Mouse (Mus musculus): Measurements from ENCODE around the gene Gm20605.
"Not testable (repeated sequence)": the region's sequence is repeated elsewhere in the genome, so short reads cannot be mapped to it uniquely, and the experiment has no call there.

The Gm20605 gene

GRCm38 (mm10) chr5:137613076-137613475 is 15.9 kb upstream of the Gm20605 start:
- no peak for DNase-seq (ENCODE audit: low read depth, low spot score)

GRCm38 (mm10) chr5:137613550-137613949 is 15.4 kb upstream of the Gm20605 start, which contains the start of gene Pcolce:
Gene Pcolce (minus strand): TSS chr5:137613784.
- DNase-seq (ENCODE audit: low read depth, low spot score), result no peak

DNA sequence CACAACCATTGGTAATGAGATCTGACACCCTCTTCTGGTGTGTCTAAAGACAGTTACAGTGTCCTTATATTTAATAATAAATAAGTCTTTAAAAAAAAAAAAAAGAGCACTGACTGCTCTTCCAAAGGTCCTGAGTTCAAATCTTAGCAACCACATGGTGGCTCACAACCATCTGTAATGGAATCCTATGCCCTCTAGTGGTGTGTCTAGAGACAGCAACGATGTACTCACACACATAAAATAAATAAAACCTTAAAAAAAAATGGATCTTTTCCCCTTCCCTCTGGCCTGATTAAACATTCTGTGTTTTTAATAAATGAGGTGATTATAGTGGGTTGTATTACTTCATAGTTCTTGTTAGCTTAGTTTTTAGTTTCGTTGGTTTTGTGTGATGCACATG is 14.1 kb upstream of the Gm20605 start:
- DNase-seq (ENCODE audit: low read depth, low spot score), result not testable (repeated sequence)

GRCm38 (mm10) chr5:137615347-137615746 is 13.6 kb upstream of the Gm20605 start:
- DNase-seq (ENCODE audit: low read depth, low spot score), result no peak

DNA sequence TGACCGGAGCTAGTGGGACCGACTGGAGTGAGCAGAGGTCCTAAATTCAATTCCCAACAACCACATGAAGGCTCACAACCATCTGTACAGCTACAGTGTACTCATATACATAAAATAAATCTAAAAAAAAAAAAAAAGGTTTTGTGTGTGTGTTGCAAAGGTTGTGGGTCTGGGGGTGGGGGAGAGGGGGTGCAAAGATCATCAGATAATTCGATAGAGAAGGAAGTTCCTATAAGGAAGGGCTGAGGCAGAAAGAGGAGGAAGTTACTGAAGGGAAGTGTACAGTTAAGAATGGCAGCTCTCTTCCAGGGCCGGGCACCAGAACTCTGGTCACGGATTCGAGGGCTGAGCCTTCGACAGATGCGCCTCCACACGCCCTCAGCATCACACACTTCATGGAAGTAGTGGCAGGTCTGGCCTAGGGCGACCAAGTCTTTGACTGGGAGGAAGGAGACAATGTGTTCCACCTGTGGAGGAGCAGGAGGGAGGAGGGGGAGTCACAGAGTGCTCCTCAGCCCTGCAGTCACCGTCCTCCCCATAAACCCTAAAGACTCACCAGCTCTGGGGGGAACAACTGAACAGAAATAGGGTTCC is 4.9 kb upstream of the Gm20605 start:
- no peak for DNase-seq (ENCODE audit: low read depth, low spot score)

DNA sequence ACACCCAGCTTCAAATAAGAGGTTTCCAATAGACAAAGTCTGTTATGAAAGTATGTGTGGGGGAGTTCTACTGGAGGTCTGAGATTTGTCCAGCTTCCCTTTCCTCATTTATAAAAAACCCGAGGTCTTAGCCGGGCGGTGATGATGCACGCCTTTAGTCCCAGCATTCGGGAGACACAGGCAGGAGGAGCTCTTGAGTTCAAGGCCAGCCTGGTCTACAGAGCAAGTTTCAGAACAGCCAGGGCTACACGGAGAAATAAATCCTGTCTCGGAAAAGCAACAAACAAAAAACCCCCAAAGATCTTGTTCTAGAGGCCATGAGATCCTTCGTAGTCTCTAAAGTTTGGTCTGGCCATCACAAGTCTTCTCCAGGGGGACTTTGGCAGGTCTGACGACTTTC is 984 bp upstream of the Gm20605 start:
- DNase-seq (ENCODE audit: low read depth, low spot score), result no peak

DNA sequence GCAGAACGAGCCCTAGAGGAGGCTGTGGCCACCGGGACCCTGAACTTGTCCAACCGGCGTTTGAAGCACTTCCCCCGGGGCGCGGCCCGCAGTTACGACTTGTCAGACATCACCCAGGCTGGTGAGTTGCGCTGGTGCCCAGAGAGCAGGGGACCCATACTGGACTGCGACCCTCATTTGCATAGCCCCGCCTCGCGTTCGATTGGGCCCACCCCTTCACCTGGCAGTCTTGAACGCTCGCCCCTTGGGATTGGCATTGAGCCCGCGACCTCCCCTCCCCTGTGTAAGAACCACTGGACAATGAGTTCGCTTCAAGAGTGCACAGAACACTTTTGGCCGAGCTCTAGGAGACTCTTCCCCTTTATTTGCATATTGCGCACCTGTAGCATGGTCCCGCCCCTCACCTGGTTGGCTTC is 339 bp downstream of the Gm20605 start:
- DNase-seq (ENCODE audit: low read depth, low spot score), result no peak

- DNase-seq (ENCODE audit: low read depth, low spot score), result no peak
These were observed 1.1 kb downstream of the Gm20605 start for GRCm38 (mm10) chr5:137629906-137630545.

GRCm38 (mm10) chr5:137630602-137631001 is 1.6 kb downstream of the Gm20605 start:
- DNase-seq (ENCODE audit: low read depth, low spot score), result no peak

- DNase-seq (ENCODE audit: low read depth, low spot score), result no peak
These were observed 2.2 kb downstream of the Gm20605 start for GRCm38 (mm10) chr5:137631171-137631570.

DNA sequence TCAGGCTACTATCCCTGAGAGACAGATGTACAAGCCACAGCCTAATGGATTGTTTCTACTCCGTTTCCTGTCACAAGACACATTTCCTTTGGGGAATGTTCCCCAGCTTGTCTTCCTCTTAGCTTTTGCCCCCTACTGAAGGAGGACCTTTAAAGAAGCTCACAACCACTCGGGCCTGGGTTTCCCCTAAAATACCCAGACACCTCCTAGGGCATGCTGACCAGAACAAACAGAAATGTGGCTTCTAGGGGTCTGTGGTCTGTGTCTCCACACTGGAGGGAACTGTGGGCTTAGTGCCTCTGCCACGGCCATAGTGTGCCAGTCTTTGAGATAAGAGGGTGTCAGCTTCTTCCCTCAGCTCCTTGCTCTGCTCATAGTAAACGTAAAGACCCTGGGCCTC is 2.6 kb downstream of the Gm20605 start:
- DNase-seq (ENCODE audit: low read depth, low spot score), result no peak

- DNase-seq (ENCODE audit: low read depth, low spot score), result no peak
These were observed 4.6 kb downstream of the Gm20605 start for GRCm38 (mm10) chr5:137633397-137634084.

- DNase-seq (ENCODE audit: low read depth, low spot score), result no peak
These were observed 10.5 kb downstream of the Gm20605 start for GRCm38 (mm10) chr5:137639472-137639871.

DNA sequence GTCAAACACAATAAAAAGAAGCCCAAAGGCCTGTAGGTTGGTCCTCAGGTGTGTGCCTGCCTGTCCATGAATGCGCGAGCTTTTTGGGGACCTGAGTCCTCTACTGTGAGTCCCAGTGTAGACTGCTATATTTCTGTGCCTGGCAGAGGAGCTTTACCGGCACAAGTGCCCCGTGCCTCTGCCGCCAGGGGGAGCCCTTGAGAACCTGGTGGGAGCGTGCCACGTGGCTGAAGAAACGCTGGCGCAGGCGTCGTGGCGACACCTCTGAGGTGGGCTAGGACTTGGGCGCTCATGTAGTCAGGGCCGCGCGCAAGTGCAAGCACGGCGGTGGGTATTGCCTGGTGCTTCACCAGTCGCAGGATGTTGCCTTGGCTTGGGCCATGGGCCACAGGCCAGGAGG is 12.1 kb downstream of the Gm20605 start, which contains the start of gene Sap25:
TSS of gene Sap25 (plus strand) at position 281 of the 400 bp plus-strand sequence.
- DNase-seq (ENCODE audit: low read depth, low spot score), result no peak

- DNase-seq (ENCODE audit: low read depth, low spot score), result no peak
These were observed 13.9 kb downstream of the Gm20605 start for GRCm38 (mm10) chr5:137642886-137643285.

DNA sequence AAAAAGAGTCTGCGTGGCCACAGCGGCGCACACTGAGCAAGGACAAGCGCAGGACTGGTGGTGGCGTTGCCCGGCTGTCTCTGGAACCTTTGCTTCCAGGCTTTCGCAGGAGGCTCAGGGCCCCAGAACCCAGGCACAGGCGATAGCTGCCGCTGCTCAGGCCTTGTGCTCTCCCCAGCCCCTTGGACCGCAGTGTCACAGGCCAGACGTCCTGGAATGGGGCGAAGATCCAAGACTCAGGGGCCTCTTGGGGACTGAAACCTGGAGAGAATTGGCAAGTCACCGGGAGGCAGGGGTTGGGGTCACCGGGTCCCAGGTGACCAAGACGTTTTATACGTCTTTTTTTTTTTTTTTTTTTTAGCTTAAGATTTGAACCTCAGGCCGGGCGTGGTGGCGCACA is 15.5 kb downstream of the Gm20605 start:
- no peak for DNase-seq (ENCODE audit: low read depth, low spot score)

GRCm38 (mm10) chr5:137645091-137645651 is 16.2 kb downstream of the Gm20605 start:
- DNase-seq (ENCODE audit: low read depth, low spot score), result no peak

DNA sequence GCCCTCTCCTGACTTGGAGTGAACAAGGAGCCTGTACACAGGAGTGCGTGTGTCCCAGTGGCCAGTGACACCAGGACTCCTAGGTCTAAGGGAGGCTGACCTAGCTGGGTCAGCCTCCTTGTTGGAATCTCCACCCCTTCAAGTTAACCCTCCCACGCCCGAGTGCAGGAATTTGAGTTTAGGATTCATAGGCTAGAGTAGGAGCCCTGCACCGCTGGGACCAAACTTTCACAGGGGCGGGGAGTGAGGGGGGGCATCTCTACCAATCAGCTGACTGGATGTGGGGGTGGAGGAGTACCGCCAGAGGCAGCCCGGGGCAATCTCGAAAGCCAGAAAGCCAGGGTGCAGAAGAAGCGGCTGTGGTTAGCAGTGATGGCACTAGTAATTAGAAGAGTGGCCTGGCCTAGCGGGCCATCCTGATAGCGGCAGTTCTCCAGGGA is 16.7 kb downstream of the Gm20605 start, which contains the start of gene Irs3:
TSS of gene Irs3 (minus strand) at position 63 of the 440 bp plus-strand sequence.
- DNase-seq (ENCODE audit: low read depth, low spot score), result no peak

GRCm38 (mm10) chr5:137647827-137648601 is 19.0 kb downstream of the Gm20605 start:
- no peak for DNase-seq (ENCODE audit: low read depth, low spot score)

DNA sequence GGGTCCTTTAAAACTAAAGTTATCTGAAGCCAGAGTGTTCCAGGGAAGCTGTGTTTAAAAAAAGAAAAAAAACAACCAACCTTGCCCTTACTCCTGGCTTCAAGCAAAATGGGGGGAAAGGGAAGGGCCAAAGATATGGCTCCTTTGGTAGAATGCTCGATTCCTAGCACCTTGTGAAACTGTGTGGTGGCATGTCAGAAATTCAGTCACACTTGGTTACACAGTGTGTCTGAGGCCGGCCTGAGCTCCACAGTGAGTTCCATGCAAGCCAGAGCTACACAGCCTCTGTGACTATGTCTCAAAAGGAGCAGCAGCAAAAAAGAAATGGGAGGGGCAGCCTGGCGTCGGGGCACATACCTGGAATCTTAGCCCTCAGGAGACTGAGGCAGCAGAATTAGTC is 20.3 kb downstream of the Gm20605 start:
- DNase-seq (ENCODE audit: low read depth, low spot score), result no peak
